Mouse (Mus musculus) 416B (cell line): ENCODE measurements at regions not wholly inside any gene's neighbourhood (a gene's known extent, or its start where the extent isn't known, plus 50 kb on each side); places are given as distances from the start of the nearest gene placed in this dataset.

Experiments
- DNase-seq: peaks from one replicate; pipeline ENCODE4 v3.0.0; 2011; ENCODE audit warnings: low read depth

DNA sequence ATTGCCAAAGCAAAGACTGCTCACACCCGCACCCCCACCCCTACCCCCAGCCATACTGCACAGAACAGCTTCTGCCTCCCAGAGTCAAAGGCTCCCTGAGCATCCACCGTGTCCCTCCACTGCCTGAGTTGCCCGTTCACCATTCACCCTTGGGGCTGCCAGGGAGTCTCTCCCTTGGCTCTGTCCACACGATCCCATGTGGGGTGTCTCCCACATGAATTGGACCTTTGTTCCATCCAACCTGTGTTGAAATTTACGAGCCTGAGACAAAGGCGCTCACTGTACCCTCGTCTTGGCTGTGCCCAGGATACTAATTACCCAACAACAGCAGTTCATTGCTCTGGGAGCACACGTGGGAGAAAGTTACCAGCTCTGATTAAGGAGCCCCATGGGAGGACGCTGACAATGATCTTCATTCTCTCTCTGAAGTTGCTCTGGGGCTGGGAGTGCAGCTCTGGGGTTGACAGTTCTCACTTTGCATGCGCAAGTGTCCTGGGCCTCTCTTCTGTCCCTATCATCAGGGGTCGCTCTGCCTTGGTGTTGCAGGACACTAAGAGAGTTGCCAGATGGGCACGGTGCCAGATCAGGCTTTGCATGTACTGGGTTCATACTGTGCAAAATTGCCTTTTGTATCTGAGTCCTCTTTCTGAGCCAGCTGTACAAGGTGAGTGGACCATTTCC, 178.3 kb upstream of the Rgma start:
- DNase-seq = no peak

DNA sequence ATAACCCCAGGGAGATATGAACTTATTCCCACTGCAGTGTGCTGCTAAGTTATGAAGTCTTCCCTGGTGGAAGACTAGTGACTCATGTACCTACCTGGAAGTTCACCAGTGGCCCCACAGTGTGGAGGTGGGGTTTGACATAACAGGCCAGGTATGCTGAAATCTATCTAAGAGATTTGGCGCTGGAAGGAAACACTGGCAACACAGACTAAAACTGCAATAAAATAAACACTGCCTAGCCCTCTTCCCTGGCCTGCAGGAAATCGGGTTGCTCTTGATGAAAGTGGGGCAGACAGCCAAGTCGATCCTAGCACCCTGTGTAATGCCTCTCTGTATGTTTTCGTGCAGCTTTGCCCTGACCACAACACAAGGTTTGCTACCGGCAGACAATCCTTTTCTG, 177.2 kb upstream of the Rgma start:
- DNase-seq = no peak

DNA sequence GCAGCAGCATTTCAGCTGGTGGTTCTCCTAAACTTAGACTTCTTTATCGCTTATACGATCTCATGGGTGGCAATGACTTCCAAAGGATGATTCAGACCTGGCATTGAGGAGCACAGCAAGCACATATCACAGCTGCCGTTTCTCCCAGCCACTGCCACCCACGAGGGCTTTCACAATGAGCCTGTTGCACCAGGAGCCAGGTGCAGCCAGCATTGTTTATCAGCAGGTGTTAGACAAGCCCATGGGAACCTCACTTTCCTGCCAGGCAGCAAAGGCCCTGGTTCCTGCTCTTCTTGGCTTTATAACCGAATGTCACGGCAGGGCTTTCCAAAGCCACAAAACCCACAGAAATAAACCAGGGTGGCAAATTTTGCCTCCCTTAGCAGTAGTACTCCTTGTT, 175.3 kb upstream of the Rgma start:
- no peak for DNase-seq

DNA sequence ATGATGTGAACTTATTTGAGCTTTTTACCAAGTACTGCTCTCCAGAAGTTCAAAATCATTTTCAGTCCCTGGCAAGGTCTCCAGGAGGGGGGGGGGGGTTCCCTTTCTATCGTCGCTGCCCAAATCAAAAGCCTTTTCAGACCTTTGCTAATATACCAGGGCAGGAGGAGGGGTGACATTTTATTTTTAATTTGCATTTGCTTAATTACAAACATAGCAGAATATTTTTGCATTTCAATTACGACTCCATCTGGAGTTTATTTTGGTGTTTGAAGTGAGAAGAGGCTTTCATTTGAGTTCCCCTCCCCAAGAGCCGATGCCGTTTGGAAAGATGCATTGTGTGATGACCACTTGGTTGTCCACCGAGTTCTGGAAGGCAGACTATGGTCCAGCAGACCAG, 174.0 kb upstream of the Rgma start:
- no peak for DNase-seq

DNA sequence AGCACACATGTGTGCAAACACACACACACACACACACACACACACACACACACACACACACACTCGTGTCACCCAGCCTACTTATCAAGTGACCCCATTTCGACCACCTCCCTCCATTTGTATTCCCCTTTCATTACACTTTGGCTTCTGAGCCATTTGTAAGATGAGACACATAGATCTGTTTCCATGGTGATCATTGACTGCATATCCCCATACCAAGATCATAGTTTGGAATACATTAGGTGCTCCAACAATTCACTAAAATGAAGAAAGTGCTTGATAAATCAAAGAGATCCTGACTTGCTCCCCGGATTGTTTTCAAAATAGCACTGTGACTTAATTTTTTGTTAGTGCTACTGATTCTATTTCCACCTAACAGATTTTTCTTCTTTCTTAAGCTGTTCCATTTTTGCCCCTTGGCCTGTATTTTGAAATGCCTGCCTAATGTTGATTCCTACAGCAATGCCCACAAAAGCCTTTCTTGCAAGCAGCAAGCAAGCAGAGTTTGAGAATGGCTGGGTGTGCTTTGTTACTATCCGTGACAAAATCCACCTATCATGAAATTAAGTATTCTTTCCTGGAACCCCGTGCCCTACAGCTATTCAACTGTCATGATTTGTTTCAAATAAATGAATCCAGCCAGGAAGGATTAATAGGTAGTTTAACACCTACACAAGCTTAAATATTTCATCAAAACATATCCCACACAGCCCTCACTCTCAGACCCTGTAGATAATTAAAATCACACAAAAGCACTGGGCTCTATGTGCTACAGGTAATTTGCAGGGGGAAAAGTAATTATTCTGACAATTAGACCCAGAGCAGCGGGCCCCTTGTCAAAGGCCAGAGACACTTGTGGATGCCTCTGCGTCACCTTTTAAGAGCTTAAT, 168.1 kb upstream of the Rgma start:
- DNase-seq = no peak

DNA sequence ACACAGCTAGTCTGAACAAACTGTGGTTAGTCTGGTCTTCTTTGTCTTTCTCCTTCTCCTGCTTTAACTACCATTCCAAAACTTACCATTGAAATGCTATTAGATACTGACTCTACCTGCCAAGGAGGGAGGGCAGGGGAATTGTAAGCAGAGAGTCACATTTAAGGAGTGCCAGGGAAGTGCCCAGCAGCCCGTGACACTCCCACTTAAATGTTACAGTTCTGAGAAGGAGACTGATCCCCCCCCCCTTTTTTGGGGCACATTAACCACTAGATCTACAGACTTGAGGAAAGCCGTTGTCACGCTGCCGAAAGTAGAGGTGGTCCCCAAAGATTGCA, 166.9 kb upstream of the Rgma start:
- no peak for DNase-seq

DNA sequence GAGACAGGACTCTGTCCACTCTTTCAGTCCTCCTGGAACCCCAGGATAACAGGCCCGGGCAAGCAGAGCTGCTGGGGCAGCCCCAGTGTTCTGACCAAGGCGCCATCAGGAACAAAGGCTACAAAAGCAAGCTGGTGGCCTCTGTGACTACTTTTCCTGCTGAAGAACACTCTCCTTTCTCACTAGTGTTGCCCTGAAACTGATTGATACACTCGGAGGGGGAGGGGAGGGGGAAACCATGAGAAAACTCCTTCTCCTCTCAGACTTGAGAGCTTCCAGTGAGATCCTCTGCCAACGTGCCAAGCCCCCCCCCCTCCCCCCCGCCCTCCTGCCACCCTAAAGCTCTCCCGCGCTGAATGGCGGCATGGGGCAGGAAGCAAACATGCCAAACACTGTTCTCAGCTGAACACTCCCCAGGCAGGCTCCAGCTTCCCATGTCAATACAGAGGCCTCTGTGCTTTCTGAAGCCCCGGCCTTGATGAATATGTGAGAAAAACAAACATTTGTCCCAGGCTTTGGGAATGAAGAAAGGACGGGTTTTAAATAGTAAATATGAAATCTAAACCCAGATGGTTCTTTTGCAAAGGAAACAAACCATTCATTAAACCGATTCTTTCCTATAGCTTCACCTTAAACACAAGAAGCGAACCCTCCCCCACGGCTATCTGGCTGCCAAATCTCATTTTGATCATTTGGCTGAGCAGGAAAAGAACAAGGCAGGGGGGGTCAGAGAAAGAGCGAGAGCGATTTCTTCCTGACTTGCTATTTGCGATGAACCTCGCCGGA, 166.3 kb upstream of the Rgma start:
- DNase-seq = no peak

DNA sequence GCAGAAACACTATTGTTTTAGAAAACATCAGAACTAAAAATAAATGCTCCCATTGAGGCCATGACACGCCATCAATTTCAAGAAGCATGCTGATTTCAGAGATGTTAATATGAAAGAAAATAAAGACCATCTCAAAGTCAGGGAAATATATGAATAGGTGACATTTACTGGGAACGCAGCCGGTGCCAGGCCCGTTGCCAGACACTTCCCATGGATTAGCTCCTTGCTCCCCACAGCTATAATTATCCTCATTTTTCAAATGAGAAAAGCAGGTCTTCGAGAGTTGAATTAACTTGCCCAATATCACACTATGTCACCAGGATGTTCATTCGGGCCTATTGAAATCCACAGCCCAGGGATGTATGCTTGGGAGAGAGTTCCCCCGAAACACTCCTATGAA, 165.2 kb upstream of the Rgma start:
- DNase-seq = no peak

DNA sequence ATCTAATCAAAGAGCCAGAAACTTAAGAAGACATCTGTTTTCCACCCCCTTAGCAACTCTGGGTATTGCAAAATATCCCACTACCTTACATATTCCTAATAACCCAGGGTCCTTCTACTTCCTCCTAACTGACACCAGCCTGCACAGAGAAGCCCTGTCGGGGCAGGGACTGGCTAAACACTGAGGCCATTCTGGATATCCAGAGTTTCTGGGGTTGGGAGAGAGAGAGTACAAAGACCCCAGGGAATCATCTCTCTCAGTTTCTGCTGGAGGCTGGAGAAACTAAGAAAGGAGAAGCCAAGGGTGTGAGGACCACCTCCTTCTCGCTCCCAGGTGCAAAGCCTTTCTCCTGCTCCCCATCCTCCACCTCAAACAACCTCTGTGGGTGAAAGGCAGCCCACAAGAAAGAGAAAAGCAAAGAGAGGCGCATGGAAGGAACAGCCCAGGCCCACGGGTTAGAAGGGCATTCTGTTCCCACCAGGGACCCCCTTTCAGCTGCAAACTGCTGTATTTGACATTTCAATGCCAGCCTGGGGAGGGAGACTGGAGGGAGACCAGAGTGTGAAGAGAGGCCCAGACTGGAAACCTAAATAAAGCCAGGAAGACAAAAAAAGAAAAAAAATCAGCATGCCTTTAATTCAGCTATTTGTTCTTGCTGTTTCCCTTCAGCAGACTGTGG, 152.9 kb upstream of the Rgma start:
- DNase-seq = no peak

DNA sequence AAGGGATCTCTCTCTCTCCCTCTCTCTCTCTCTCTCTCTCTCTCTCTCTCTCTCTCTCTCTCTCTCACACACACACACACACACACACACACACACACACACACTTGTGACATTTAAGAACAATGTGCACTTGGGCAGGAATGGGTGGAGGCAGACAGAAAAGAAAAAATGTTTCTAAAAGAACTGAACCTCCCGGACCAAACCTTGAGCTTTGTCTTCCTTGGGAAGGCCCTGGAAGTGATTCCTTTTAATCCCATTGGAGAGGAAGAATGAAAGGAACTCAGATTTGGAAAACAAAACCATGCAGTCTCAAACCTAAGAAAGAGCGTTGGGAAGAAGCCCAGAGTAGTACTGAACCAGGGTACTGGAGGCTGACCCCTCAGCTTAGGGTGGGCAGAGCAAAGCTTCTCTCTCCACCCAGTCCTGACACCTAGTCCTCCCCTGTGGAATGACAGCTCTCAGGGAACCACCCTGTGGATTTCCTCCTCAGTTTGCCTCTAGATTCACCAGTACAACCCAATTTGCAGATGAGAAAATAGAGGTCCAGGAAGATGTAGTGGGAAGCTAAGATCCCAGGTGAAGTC, 152.3 kb upstream of the Rgma start:
- DNase-seq = no peak

DNA sequence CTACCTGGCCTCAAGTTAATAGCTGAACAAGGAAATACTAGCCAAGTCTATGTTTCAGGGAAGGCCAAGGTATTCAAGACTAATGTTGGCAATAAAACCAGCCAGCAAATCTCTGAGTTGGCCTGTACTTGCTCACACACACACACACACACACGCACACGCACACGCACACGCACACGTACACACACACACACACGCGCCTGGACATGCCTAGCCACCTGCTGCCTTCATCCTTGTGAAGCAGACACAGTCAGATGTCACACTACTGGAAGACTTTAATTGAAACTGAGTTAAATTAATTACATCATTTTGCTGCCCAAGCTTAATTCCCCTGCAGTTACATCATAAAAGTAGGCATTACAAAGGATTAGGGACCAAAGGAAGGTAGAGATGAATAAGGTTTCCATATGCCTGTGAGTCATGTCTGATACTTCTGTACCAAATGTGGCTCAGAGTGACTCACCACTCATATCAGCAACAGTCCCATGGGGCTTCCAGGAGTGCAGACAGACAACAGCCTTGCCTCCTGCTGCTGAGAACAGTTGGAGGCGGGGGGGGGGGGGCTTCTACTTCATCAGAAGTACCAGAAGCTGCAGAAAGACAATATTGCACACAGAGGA, 141.7 kb upstream of the Rgma start:
- DNase-seq = no peak

DNA sequence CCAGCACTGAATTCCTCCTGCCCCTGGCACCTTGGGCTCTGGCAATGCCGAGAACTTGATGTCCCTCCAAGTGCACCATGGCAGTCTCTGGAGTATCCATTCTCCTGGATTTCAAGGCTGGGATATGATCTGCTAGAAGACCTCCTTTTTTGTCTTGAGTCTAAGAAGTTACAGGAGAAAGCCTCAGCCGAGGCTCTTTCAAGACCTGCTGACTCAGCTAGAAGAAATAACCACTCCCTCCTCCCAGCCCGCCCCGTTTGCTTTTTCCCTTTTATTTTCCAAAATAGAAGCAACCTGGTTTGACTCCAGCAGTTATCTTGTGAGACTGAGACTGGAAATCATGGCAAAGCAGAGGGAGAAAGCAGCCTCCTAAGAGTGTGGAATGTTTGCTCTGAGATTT, 136.8 kb upstream of the Rgma start:
- DNase-seq = no peak

DNA sequence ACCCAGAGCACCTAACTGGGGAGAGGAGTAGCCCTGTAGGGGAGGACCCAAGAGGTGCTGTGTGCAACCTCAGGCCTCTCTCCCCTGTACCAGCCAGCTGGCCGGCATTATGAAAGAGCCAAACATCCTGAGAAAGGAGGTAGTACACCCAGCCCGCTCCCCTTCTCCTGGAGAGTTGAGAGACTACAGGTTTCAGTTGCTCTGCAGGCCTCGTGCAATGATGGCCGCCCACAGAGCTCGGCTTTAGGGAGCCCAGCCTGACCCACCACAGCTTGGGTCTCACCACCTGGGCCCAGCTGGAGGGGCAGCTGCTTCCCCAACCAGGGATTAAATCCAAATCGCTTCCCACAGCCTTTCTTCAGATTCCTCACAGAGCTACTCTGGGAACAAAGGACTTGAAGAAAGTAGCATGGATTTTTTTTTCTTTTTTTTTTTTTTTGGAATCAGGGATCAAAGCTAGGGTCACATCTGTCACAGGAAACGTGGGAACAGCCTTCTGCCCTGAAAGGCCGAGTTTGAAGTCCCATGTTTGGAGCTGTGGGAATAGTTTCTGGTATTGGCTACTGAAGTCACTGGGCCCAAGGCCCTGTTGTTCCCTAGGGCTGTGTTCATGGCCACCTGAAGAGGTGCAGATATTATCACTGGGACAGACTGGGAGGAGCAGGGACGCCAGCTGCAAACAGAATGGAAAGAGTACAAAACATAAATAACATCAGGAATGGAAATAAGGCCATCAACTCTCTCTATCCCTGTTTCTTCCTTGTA, 131.5 kb upstream of the Rgma start:
- DNase-seq = no peak

DNA sequence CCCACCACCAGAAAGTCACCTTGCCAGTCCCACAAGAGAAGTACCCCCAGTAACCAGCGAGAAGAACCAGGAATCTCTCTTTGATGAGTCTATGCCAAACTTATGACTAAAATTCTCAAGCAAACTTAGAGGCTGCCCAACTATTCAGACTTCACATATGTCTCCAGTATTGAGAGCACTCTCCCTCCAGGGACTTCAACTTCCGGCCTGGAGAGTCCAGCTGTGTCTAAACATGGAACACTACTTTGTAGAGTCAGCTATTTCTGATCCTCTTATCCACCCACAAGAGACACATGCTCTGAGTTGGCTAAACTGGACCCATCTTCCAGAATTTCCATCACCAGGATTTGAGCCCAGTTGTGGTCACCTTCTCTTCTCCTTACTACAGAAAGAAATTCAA, 129.9 kb upstream of the Rgma start:
- no peak for DNase-seq

DNA sequence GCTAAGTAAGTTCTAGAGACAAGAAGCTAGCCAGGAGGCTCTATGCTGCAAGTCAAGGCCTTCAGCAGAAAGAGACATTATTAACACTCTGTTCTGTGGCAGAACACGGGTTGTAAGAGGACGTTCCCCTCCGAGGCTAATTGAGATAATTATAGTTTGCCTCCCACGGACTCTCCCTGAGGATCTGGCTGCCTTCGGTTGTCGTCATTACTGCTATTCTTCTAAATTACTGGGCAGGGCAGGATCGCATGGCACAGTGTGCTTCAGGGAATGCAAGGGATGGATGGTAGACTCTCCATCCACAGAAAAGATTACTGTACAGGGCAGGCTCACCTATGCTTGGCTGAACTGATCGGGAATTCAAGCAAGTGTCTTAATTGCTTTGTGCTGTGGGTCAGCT, 124.7 kb upstream of the Rgma start:
- no peak for DNase-seq

DNA sequence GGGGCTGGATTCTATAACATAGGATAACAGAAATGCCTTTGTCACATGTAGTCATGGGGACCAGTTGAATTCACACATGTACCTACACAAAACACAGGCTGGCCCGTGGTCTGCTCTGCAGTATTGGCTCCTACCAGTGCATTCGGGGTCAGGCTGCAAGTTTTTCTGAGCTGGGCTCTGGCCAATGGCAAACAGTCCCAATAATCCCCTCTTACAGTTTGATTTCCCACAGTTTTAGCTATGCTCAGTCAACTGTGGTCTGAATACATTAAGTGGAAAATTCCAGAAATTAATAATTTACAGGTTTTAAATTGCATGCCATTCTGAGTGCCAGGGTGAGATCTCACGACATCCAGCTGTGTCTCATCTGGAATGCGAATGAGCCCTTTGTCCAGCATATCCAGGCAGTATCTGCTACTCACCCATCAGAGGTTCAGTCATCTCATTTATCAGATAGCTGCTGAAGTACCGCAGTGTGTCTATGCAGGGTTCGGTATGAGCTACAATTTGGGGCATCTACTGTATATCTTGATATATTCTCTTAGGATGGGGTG, 124.0 kb upstream of the Rgma start:
- DNase-seq = no peak

DNA sequence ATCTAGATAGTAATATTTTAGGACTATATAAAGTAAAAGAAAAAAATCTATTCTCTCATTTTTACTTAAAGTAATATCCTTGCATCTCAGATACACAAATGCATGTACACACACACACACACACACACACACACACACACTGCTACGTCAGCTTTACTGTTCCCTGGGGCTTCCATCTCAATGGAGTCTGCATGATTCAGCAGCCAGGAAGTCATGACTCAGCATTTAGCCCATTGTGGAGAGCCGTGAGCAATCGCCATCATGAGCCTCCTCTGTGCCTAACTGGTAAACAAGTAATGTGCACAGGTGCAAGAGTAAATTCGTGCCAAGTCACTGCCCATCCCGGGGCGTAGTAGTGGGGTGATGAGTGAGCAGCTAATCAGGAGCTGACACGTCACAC, 120.3 kb upstream of the Rgma start:
- DNase-seq = peak; percentile 7

DNA sequence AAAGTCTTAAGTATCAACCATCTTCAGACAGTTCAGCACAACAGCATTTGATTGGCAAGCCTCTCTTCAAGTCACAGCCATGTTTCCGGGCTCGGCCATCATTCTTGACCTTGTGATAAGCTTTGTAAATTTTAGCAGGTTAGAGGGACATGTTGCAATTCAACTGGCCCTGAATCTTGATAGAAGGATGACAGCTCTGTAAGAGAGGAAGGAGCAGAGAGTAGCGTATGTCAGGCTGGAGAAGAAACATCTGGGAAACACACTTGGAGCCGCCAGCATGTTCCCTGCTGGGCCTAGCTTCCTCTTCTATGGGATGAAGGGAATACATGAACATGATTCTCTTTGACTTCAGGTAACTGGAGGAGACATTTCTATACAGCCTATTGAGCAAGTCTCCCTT, 115.2 kb upstream of the Rgma start:
- DNase-seq = no peak

DNA sequence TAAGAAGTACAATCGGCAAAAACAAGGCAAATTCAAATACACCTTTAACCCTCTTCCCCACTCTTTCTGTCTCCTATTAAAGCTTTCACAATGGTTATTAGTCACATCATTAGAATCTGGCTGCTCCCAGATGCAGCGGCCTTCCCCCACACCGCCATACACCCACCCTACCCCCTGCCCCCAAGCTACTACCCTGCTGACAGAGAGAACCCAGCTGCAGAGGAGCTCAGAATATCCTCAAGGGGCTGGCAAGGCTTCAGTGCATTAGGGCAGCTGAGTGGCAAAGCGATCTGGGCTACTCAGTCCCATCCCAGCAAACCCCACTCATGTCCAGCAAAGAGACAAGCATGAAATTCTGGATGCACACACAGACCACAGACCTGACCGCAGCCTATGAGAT, 113.6 kb upstream of the Rgma start:
- no peak for DNase-seq

DNA sequence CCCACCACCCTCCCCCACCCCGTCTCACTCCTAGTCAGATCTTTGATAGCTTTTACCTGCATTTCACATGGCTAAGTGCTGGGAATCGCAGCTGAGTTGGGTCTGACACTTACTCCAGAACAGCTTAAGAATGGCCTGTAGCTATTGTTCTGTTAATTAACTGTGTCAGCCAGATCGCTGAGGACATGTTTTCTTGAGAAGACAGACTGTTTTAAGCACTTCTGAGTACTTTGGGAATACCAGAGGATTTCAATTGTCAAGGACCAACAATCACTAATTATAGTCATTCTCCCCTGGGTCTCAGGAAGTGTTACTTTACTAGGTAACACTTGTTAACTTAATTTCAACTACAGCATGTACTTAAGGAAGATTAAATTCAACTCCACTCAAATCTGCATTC, 112.8 kb upstream of the Rgma start:
- DNase-seq = no peak

DNA sequence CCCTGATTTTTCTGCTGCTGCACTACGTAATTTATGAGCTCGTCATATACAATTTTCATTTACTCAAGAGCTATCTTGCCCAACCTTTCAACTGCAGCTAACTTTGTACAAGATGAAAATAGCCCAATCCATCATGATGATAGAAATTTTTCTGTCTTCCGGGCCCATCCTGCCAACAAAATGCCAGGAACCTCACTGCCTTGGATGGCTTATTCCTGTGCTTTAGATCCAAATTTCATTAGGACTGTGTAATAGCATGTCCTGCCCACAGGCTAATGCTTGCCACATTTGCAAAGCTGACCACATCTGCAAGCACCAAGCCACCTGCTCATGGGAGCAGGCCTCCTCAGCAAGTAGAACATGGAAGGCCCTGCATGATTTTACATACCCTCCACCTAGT, 105.7 kb upstream of the Rgma start:
- no peak for DNase-seq
